ENCODE assay signal across 8 mouse cellular contexts in the genomic region with DNA sequence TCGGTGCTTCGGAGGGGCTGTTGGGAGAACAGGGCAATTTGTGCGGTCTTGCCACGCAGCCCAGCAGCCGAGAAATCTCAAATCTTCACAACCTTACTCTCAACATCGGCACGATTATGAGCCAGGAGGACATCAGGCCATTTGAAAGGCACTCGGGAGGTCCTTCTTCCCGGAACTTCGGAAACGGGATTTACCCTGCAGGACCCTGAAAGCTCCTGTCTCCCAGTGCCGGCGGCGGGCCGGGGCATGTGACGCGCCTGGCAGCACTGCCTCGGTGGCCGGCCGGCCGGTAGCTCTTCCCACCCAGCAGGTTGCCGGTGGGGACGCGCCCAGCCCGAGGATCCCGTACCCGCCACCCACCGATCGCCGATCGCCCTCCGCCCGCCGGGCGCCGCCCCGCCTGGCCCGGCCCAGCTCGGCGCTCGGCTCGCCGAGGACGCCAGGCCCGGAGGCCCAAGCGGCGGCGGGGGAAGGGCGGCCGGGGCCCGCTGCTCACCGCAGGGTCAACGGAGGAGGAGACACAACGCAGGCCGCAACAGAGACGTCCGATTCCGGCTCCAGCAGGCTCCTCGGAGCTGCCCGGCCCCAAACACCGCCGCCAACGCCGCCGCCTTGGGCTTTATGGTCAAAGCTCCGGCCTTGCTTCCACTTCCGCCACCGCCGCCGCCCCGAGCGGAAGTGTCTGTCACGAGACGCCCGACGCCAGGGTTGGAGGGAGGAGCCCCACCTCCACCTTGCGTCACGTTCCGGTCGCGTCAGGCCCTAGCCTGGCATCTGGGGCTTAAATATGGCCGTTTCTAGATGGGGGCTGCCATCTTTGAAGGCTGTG. TPM values are rescaled to one million over a fixed set of nuclear protein-coding genes. Genes with fewer than 3 reads are reported as not detected.
DNase-seq lines count a peak whose midpoint lies in the region; ATAC-seq and TF ChIP-seq lines count a peak whose summit lies in the region.

A gene (minus strand): TSS at position 694 of the 829 bp plus-strand sequence.

- H3K36me3 ChIP-seq in heart, embryonic 12.5 days: no peaks in the 10 kb centered on the region
- H3K36me3 ChIP-seq in kidney, postnatal 0 days (ENCODE audit: insufficient read depth, low read length): no peaks in the 10 kb centered on the region
- no peaks in the 10 kb centered on the region for H3K36me3 ChIP-seq in liver, embryonic 11.5 days (ENCODE audit: control insufficient read depth, insufficient read depth, low read length)
- no peaks in the 10 kb centered on the region for H3K36me3 ChIP-seq in stomach, embryonic 14.5 days (ENCODE audit: control insufficient read depth, insufficient read depth, low read length)

- H3K4me3 ChIP-seq in heart, embryonic 12.5 days: peak within 1 kb of the TSS; percentile 96
- peak within 1 kb of the TSS; percentile 94 for H3K4me3 ChIP-seq in kidney, postnatal 0 days (replicated peaks; ENCODE audit: low read depth, low read length)
- H3K4me3 ChIP-seq in liver, embryonic 11.5 days (ENCODE audit: low read depth, low read length): peak within 1 kb of the TSS; percentile 98
- peak within 1 kb of the TSS; percentile 85 for H3K4me3 ChIP-seq in stomach, embryonic 14.5 days (ENCODE audit: low read depth, low read length)

- peak within 1 kb of the TSS; percentile 93 for H3K4me2 ChIP-seq in heart, embryonic 12.5 days
- H3K4me2 ChIP-seq in kidney, postnatal 0 days (ENCODE audit: low read length): peak within 1 kb of the TSS; percentile 84
- peak within 1 kb of the TSS; percentile 90 for H3K4me2 ChIP-seq in liver, embryonic 11.5 days
- H3K4me2 ChIP-seq in stomach, embryonic 14.5 days (replicated peaks; ENCODE audit: low read depth, low read length): peak within 1 kb of the TSS; percentile 96

- H3K27ac ChIP-seq in heart, embryonic 12.5 days (ENCODE audit: poor library complexity, severe bottlenecking): peak within 1 kb of the TSS; percentile 91
- H3K27ac ChIP-seq in kidney, postnatal 0 days: peak within 1 kb of the TSS; percentile 94
- H3K27ac ChIP-seq in liver, embryonic 11.5 days (ENCODE audit: low read depth, low read length): peak within 1 kb of the TSS; percentile 84
- peak within 1 kb of the TSS; percentile 81 for H3K27ac ChIP-seq in stomach, embryonic 14.5 days (ENCODE audit: low read length)

- WGBS in heart, embryonic 12.5 days: under 1% methylated on average over 82 of the region's 82 CpGs
- WGBS in kidney, postnatal 0 days: 4% methylated on average over 78 of the region's 82 CpGs
- under 1% methylated on average over 80 of the region's 82 CpGs for WGBS in liver, embryonic 11.5 days
- under 1% methylated on average over 69 of the region's 82 CpGs for WGBS in stomach, embryonic 14.5 days

- no peaks in the 10 kb centered on the region for H3K9me3 ChIP-seq in heart, embryonic 12.5 days (replicated peaks)
- H3K9me3 ChIP-seq in kidney, postnatal 0 days (replicated peaks; ENCODE audit: low read length): no peaks in the 10 kb centered on the region
- H3K9me3 ChIP-seq in liver, embryonic 11.5 days (ENCODE audit: control insufficient read depth, low read length): no peaks in the 10 kb centered on the region
- no peaks in the 10 kb centered on the region for H3K9me3 ChIP-seq in stomach, embryonic 14.5 days (ENCODE audit: control insufficient read depth, low read depth, low read length)

- peak; percentile 12; the same call in 1 of the 2 replicates for TF ChIP-seq CTCF in kidney, postnatal 0 days (IDR thresholded peaks at IDR 0.05; ENCODE audit: low read depth)

- DNase-seq in CD4-positive helper T cell, adult 2 months (ENCODE audit: low read depth, low spot score): peak; percentile 96
- DNase-seq in brain, embryonic 18.5 days (ENCODE audit: low read depth, low spot score): peak; percentile 93
- DNase-seq in kidney, postnatal 0 days (ENCODE audit: low spot score): peak; percentile 98
- DNase-seq in liver, embryonic 11.5 days (ENCODE audit: low spot score): peak; percentile 95
- DNase-seq in naive thymus-derived CD4-positive, alpha-beta T cell, adult 2 months (ENCODE audit: low read depth): peak; percentile 94

- no peaks in the 10 kb centered on the region for H3K27me3 ChIP-seq in heart, embryonic 12.5 days (replicated peaks)
- no peaks in the 10 kb centered on the region for H3K27me3 ChIP-seq in kidney, postnatal 0 days (ENCODE audit: insufficient read depth, low read length)
- H3K27me3 ChIP-seq in liver, embryonic 11.5 days (replicated peaks; ENCODE audit: control insufficient read depth, insufficient read depth, low read length): no peaks in the 10 kb centered on the region; the same call in 1 of the 2 replicates
- H3K27me3 ChIP-seq in stomach, embryonic 14.5 days (ENCODE audit: control insufficient read depth, insufficient read depth, low read length): no peaks in the 10 kb centered on the region

- ATAC-seq in erythroid progenitor cell, adult 5-6 weeks (replicated peaks; ENCODE audit: low FRiP score, poor library complexity, severe bottlenecking): peak; percentile 99
- peak; percentile 97 for ATAC-seq in heart, embryonic 12.5 days (ENCODE audit: insufficient number of reproducible peaks, low FRiP score)
- ATAC-seq in kidney, postnatal 0 days (replicated peaks; ENCODE audit: low FRiP score, low read depth): peak; percentile 96
- ATAC-seq in liver, embryonic 11.5 days (replicated peaks; ENCODE audit: low FRiP score): peak; percentile 96
- ATAC-seq in stomach, embryonic 14.5 days (ENCODE audit: insufficient number of reproducible peaks, insufficient read depth, low FRiP score, low read depth): peak; percentile 93

- H3K4me1 ChIP-seq in heart, embryonic 12.5 days (replicated peaks): peaks cover 38% of the 10 kb centered on the region
- peaks cover 15% of the 10 kb centered on the region for H3K4me1 ChIP-seq in kidney, postnatal 0 days (replicated peaks; ENCODE audit: insufficient read depth, low read length)
- H3K4me1 ChIP-seq in liver, embryonic 11.5 days (replicated peaks; ENCODE audit: control insufficient read depth, insufficient read depth, low read length): peaks cover 17% of the 10 kb centered on the region
- H3K4me1 ChIP-seq in stomach, embryonic 14.5 days (ENCODE audit: control insufficient read depth, insufficient read depth, low read length): peaks cover 20% of the 10 kb centered on the region

- H3K9ac ChIP-seq in heart, embryonic 12.5 days: peak within 1 kb of the TSS; percentile 98
- peak within 1 kb of the TSS; percentile 98 for H3K9ac ChIP-seq in kidney, postnatal 0 days (ENCODE audit: low read depth, low read length)
- peak within 1 kb of the TSS; percentile 82 for H3K9ac ChIP-seq in liver, embryonic 11.5 days (ENCODE audit: low read depth, low read length)
- peak within 1 kb of the TSS; percentile 92 for H3K9ac ChIP-seq in stomach, embryonic 14.5 days (replicated peaks; ENCODE audit: low read depth, low read length)

RNA-seq across cellular contexts. Expression of the gene that starts here (rescaled TPM):
- total RNA-seq in erythroid progenitor cell, adult 5-6 weeks (2015; ENCODE audit: low replicate concordance): 119 and 121 TPM in 2 replicates
- 34.7 and 43.0 TPM in 2 replicates for total RNA-seq in erythroid progenitor cell, adult 5-6 weeks (2017; ENCODE audit: low replicate concordance)
- polyA plus RNA-seq in heart, embryonic 12.5 days (2016; fragmentation: Nextera tagmentation; extraction: Ambion mirVana): 202 and 207 TPM in 2 replicates
- polyA plus RNA-seq in kidney, postnatal 0 days (2015; fragmentation: Nextera tagmentation; extraction: Ambion mirVana): 238 and 244 TPM in 2 replicates
- polyA plus RNA-seq in liver, embryonic 11.5 days (2014; fragmentation: Nextera tagmentation; extraction: Ambion mirVana): 221 and 230 TPM in 2 replicates
- polyA plus RNA-seq in stomach, embryonic 14.5 days (2014; fragmentation: Nextera tagmentation; extraction: Ambion mirVana): 246 and 251 TPM in 2 replicates

Comparison
In these comparisons a context has a peak if more than half of its experiments do, and no peak if none do; other contexts are left out.
1. Peak in every context shown above with its lines: DNase-seq, ATAC-seq, H3K4me3 ChIP-seq and H3K27ac ChIP-seq.